Mouse (Mus musculus): ENCODE data around the gene Galnt9.

DNA sequence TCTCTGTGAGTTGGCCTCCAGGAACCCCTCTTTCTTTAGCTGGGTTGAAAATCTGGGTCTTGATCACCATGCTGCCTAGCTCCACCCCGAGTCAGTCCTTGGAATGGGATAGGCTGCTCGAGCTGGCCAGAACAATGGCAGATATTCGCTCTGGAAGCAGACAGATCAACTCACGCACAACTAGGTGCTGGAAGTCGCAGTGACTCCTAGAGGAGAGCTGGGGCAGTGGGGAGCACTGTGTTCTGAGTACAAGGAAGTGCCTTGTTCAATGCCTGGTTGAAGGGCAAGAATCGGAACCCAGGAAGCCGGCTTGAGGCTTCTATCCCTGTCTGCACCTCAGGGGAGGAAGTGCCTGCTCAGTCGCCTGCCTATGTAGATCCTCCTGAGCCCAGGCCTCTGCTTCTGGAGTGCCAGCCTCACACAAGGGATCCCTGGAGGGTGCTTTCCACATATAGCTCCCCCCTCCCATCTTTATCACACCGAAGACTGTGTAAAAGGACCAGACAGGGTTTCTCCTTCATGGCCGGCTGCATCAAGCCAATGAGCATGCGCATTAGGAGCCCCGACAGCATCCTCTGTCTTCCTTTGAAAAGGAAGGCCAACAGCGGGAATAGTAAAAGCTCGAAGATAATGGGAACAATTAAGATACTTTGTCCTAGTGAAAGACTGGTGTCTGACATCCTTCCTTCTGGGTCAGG lies 25.9 kb upstream of the Galnt9 start:
- TF ChIP-seq POLR2A (IDR thresholded peaks at IDR 0.05; ENCODE audit: low read depth, low read length) (no peak), CTCF (IDR thresholded peaks at IDR 0.05; ENCODE audit: borderline replicate concordance, insufficient read depth, low read length) (no peak)
